Mouse (Mus musculus): ENCODE measurements at regions not wholly inside any gene's neighbourhood (a gene's known extent, or its start where the extent isn't known, plus 50 kb on each side); places are given as distances from the start of the nearest gene placed in this dataset.

DNA sequence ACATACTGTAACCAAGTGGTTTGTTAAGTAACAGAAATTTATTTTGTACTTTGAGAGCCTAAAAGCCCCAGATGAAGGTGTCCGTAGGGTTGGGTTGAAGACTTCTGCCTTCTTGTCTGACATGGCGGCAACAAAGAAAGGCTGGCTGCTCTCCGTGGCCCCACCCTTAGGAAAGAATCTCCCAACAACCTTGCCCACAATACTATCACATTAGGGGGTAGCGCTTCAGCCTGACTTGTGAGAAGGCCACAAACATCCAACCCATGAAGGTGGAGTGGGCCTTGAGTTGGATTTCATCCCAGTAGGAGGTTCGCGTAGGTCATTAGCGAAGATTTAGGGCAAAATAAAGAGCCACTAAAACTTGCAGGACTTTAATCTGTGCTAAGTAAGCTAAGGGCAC, 54.0 kb upstream of the Foxo1 start:
- Histone ChIP-seq H3K27ac (ENCODE audit: insufficient read depth, low read length) (no peak overlapping the region), H3K4me1 (ENCODE audit: control insufficient read depth, insufficient read depth, low read length) (no peaks in the 10 kb centered on the region), H3K4me3 (ENCODE audit: insufficient read depth, low read length) (no peak overlapping the region)
- no peak for TF ChIP-seq CTCF (IDR thresholded peaks at IDR 0.05; ENCODE audit: borderline replicate concordance, insufficient read depth, low read length)

GRCm38 (mm10) chr3:52215083-52215482, 53.1 kb upstream of the Foxo1 start:
- Histone ChIP-seq H3K4me1 (ENCODE audit: control insufficient read depth, insufficient read depth, low read length) (no peaks in the 10 kb centered on the region), H3K4me3 (ENCODE audit: insufficient read depth, low read length) (no peak overlapping the region), H3K27ac (ENCODE audit: insufficient read depth, low read length) (no peak overlapping the region)
- TF ChIP-seq CTCF (IDR thresholded peaks at IDR 0.05; ENCODE audit: borderline replicate concordance, insufficient read depth, low read length) (no peak), POLR2A (IDR thresholded peaks at IDR 0.05; ENCODE audit: low read depth, low read length) (no peak)
